Mouse (Mus musculus): ENCODE data around the gene Fcna. TPM values are rescaled to one million over a fixed set of nuclear protein-coding genes. Genes with fewer than 3 reads are reported as not detected.

Gene Fcna
- polyA plus RNA-seq, 1 experiment, result not detected

DNA sequence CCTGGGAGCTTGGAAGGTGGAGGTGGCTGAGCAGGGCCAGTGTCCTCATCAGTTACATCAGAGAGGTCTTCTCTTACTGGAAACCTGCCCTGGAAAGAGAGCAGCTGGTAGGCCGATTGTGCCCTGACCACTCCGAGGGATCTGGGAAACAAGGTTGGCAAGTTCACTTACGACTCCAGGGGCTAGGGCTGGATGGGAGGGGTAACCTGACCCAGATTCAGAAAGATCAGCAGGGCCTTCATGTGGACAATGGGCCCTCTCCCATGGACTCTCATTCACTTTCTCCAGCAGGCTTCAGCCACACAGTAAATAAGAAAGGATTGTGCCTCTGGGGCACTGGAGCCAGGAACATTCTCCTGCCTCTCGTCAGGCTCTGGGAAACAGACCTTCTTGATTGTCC lies 43.0 kb downstream of the Fcna start:
- no peak for TF ChIP-seq GATA1 (IDR thresholded peaks at IDR 0.05; ENCODE audit: low read length)

DNA sequence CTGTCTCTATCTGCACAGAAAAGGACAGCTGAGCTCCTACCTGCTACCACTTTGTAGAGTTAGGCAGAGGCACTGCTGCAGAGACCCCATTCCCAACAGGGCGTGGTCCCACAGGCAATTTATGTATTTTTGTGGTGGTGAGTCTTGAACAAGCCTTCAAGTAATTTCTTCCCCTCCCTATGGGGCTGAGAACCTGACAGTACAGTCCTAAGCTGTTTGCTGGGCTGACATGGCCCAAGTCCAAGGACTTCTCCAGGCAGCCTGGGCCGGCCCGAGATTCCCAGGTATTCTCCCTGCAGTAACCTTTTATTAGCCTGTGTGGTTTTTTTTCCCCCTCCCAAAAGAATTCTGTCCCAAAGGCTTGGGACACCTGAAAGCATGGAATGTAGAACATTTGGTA lies 43.7 kb downstream of the Fcna start:
- TF ChIP-seq GATA1 (IDR thresholded peaks at IDR 0.05; ENCODE audit: low read length), result no peak

DNA sequence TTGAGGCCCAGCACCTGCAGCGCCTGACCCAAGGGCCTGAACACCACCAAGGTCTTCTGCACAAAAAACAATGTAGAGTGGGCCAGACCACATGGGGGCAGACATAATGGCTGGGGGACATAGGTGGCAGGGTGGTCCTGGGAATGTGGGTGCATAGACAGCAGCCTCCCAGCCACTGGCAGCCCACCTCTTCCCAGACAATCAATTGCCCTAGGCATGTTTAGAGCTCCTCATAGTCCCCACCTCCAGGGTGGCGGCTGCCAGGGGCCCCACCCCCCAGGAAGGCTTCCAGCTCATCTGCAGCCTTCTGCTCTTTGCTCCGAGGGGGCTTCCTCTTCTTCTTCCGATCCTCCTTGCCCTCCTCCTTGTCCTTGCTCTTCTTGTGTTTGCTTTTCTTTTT lies 44.3 kb downstream of the Fcna start:
- TF ChIP-seq GATA1 (IDR thresholded peaks at IDR 0.05; ENCODE audit: low read length), result no peak

DNA sequence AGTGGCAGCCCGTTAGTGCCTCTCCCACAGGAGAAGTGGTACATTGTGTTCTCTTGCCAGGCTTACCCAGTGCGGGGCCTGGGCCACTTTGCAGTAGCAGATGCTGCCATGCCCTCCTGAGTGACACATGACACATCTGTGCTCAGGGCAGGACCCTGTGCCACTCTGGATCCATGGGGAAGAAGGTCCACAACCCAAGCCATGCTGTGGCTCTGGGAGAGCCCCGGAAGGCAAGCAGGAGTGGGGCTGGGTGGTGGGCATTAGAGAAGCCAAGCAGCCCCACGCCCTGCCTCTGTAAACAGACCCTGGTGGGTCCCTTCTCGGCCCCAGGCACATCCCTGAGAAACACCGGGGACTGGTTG lies 44.7 kb downstream of the Fcna start:
- TF ChIP-seq GATA1 (IDR thresholded peaks at IDR 0.05; ENCODE audit: low read length), result no peak

DNA sequence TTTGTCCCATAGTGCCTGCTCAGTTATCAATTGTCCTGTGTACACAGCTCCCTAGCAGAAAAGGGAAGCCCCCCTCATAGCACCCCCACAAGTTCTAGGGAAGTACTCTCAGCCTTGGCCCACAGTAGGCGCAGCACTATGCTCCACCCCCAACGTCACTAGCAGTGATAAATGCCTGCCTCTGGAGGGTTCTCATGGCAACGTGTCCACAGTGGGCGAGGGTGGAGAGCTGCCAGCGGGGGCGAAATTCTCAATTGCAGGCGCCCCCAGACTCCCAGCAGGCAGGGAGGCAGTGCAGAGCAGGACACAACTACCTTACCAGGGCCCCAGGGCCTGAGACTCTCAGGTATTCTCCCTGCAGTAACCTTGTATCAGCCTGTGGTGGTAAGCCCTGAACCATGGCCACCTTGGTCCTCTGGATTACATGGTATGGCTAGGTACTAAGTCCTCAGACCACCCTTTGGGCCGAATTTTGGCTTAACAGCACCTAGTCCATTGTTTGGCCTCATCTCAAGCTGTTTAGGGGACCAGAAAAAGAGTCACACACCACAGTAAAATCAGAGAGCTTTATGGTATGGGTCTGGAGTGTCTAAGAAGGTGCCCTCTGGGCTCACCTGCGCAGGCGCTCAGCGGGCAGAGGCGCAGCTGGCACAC lies 45.2 kb downstream of the Fcna start:
- TF ChIP-seq GATA1 (IDR thresholded peaks at IDR 0.05; ENCODE audit: low read length), result no peak

DNA sequence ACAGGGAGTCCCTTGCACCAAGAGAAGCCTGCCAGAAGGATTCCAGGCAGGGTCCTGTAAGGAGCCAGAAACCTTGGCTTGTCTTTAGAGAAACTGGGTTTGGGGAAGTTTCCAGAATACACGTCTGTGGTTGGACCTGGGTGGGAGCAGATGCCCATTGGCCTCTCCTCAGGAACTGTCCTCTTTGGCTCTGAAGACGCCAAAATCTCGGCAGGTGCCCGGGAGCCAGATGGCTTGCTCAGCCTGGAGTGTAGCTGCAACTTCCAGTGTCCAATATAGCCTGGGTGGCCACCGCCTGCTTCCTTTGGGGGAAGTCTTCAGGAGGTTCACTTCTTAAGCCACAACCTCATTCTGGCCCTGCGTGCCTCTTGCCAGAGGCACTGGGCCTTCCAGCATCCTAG lies 45.9 kb downstream of the Fcna start:
- no peak for TF ChIP-seq GATA1 (IDR thresholded peaks at IDR 0.05; ENCODE audit: low read length)

DNA sequence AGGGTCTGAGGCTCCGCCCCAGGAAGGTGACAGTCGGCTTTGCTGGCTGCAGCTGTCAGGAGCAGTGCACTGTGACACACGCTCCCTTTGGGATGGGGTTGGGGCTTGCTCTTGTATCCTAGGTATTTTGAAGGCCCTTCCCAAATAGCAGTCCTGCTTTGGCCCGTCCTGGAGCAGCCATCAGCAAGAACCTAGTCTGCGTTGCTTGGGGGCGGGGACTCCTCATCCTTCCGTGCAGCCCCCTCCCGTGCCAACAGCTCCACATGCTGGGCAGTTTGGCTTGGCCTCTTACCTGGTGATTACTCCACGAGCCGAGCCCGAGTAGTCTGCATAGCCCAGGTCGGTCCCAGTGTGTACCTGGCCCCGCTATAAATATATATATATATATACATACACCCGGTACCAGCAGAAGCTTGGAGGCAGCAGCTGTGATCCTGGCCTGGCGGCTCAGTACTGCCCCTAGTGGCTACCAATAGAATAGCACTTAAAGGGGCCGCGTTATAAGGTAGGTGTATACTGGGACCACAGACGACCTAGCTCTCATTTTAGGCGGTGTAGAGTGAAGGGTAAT lies 46.5 kb downstream of the Fcna start, which contains the start of gene Ajm1:
Ajm1 (minus strand) TSS at position 464 of the 571 bp plus-strand sequence.
- TF ChIP-seq GATA1 (IDR thresholded peaks at IDR 0.05; ENCODE audit: low read length), result no peak

DNA sequence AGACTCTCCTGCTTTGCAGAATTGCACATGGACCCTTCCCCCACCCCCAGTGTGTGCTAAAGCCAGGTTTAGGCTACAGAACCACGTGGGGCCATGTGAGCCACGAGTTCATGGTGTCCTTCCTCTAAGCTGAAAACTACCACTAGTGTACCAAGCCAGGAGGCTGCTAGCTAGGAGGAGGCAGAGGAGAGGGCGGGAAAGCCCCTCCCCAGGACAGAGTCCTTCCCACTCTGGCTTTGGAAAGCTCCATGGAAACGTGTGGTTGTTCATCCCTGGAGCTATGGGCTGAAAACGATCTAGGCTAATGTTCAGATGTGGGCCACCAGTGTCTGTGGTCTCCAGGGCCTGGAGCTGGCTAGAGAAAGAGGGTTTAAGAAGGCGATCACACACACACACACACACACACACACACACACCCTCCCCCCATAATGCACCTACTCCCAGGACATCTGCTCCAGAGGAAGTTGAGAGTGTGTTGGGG lies 47.2 kb downstream of the Fcna start:
- no peak for TF ChIP-seq GATA1 (IDR thresholded peaks at IDR 0.05; ENCODE audit: low read length)

DNA sequence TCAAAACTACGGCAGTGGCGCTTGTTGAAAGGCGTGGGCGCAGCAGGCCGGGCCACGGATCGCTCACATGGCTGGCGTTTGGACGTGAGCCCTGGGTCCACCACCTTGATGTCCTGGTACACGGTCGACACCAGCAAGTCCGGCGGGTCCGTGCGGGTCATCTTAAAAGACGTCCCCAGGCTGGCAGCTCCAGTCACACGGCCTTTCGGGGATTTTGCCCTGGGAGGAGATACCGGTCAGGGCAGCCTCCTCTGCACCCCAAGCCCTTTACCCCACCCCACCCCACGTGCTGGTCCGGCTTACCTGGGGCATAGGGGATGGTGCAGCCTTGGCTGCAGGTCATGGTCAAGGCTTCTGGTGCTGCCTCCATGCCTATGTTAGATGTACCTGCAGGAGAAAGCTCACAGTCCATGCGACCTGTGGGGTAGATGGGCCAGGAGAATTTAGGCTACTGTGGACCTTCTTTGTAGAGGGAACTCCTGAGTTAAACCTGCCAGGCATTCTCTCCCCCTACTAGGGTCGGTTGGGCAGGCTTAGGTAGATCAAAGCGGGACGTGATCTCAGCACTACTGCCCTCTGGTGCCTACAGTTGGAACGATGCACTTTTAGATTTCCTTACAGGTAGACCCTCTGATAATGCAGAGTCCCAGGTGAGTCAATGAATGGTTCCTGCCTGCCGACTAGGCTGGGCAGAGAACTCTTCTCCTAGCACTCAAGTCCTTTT lies 47.9 kb downstream of the Fcna start:
- TF ChIP-seq GATA1 (IDR thresholded peaks at IDR 0.05; ENCODE audit: low read length), result no peak

DNA sequence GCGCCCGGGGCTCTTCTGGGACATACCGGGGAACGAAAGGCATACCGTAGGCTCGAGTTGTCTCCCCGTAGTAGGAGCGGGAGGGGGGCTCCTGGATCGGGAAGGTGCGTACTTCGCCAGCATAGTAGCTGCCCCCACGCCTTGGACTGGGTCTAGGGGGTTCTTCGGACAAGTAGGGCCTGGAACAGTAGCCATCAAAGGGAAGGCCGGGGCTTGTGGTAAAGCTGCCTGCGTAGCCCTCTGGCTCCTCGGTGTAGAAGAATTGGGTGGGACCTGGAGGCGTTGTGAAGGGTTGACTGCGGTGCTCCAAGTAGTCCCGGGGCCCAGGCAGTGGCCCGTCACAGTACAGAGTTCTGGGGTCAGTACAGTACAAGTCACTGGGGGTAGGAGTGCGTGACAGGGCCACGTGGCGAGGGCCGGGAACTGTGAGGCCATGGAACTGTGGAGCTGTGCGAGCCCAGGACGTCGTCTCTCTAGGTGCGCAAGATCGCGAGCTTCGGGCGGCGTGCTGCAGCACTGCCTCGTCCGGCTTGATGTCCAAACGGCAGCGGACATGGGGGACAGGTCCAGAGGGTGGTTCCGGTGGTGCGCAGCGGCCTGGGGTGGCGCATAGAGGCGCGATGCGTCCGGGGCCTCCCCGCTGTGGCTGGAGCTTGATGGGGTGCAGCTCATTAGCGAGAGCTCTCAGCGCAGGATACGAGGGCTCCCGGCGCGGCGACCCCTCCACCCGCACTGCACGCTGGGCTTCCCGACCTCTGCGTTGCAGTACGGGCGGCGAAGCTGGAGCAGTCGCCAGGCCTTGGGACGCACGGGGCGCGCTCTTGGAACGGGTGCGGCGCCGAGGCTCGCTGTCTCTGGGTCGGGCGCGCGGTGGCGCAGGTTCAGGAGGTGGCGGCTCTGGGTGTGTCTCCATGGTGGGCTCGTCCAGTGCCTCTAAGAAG lies 48.8 kb downstream of the Fcna start:
- TF ChIP-seq GATA1 (IDR thresholded peaks at IDR 0.05; ENCODE audit: low read length), result no peak

DNA sequence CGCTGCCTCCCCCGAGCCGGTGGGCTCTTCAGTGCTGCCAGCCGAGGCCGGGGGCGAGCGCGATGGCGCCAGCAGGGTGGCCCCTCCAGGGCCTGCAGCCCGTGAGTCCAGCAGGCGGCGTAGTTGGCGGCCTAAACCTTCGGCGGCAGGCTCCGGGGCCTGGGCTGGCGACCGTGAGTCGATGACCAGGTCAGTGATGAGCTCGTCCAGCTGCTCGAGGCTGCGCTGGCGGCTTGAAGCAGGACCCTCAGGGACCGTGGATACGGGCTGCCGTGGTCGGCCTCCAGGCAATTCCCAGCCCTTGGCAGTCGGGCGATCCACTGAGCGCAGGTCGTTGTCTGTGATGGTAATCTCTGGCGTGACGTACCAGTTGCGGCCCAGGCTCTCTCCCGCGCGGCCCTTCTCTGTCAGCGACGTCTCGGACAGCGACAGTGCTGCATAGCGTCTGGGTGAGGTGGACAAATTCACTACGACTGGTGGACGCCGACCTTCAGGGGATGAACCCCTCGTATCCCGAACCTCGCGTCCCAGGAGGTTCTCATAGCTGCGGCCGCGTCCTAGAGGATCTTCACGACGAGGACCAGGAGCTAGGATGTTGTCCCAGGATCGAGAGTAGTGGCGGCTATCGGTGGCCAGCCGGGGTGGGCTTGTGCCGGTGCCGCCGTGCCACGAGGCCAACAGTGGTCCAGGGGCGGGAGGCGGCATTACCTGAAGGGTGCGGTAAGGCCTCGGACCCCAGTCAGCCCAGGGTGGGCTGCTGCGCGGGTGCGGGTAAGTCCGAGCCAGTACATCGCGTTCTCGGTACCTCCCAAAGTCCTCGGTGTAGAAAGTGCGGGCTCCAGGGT lies 49.7 kb downstream of the Fcna start:
- no peak for TF ChIP-seq GATA1 (IDR thresholded peaks at IDR 0.05; ENCODE audit: low read length)

DNA sequence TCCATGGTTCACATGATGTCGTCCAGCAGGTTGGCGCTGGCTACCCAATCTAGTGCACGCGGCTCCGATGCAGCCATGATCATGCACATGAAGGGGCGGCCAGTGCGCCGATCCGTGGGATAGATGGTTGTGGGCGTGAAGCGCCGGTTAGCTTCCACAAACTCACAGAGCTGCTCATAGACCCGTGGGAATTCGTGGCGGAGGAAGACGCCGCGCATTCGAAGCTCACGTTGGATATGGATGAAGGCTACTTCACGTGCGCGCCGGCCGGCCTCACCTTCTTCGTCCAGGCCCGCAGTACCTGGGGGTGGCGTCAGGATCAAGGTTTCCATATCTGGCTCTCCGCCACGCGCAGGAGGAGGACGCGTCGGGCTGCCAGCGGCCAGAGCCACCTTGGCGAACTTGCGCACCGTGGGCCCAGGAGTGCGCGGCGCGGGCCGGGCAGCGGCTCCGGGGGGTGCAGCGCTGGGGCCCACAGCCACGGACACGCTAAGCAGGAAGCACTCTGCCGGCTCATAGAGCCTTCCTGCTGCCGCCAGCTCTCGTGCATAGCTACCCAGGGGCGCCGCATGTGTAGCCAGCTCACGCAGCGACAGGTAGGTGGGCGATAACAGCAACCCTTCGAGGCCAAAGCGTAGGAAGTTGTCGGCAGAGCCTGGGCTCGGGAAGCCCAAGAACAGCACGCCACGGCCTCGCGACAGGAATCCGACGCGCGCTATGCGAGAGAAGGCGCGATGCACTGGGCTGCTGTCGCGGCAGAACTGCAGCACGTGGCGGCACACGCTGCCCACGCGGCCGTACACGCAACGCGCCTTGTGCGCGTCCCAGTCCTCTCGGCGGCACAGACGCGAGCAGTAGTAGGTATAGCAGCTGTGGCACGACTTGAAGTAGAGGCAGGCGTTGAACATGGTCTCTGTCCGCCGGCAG lies 50.6 kb downstream of the Fcna start:
- TF ChIP-seq GATA1 (IDR thresholded peaks at IDR 0.05; ENCODE audit: low read length), result no peak

DNA sequence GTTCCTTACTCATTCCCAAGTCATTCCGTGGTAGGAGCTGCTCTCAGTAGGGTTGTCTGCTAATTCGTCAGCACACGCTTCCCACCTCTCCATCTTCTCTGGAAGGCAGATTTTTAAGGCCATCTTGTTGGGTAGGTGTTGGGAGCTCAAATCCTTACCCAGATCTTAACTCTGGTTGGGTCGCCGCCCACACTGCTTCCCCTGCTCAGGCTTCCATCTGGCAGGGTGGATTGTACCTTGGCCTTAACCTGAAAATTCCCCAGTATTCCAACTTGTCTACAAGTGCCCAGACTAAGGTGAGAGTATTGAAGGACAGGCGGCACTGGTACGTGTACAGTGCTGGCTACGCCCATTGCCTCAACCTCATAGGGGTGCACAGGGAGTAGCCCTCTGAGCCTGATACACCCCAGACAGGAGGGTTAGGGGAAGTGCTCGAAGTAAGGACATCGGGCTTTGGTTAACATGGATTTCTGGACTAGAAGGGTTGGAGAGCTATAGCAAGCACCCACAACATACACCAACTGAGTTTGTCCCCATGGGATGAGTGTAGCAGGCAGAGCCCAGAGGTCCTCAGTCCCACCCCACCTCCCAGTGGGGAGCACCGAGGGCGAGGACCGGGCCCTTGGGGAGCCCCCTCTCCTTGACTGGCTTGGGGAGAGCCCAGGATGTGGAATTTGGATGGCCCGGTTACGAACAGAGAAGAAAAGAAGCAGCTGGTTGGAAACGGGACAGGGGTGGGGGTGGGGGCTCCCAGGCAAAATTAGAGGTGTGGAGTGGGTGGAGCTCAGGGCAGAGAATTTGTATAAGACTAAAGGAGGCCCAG lies 51.6 kb downstream of the Fcna start:
- TF ChIP-seq GATA1 (IDR thresholded peaks at IDR 0.05; ENCODE audit: low read length), result no peak
